Mouse (Mus musculus): ENCODE measurements at regions not wholly inside any gene's neighbourhood (a gene's known extent, or its start where the extent isn't known, plus 50 kb on each side); places are given as distances from the start of the nearest gene placed in this dataset.

GRCm38 (mm10) chr5:54741440-54741839 is 743.1 kb downstream of the Stim2 start:
- peak in 1 of 2 experiments; percentile 44 for DNase-seq (ENCODE audit: low spot score in 2 of 2)

- DNase-seq (ENCODE audit: low spot score in 2 of 2), result no peak
Measured at GRCm38 (mm10) chr5:54746973-54747372, 748.7 kb downstream of the Stim2 start.

- DNase-seq (ENCODE audit: low spot score in 2 of 2), result no peak
Measured at GRCm38 (mm10) chr5:54753372-54753771, 755.1 kb downstream of the Stim2 start.

- DNase-seq (ENCODE audit: low spot score in 2 of 2), result peak in 1 of 2 experiments; percentile 19
Measured at GRCm38 (mm10) chr5:54759657-54760056, 761.4 kb downstream of the Stim2 start.

GRCm38 (mm10) chr5:54763019-54763418 is 764.7 kb downstream of the Stim2 start:
- DNase-seq (ENCODE audit: low spot score in 2 of 2), result no peak

- peak; percentile 50 to 83 for DNase-seq (ENCODE audit: low spot score in 2 of 2)
Measured at GRCm38 (mm10) chr5:54796953-54797450, 798.7 kb downstream of the Stim2 start.

- DNase-seq (ENCODE audit: low spot score in 2 of 2), result no peak
Measured at GRCm38 (mm10) chr5:54827076-54827475, 828.8 kb downstream of the Stim2 start.
